Mouse (Mus musculus) neutrophil, adult 65 days (primary cell): ENCODE measurements around the gene Olfr480. TPM values are rescaled to one million over a fixed set of nuclear protein-coding genes. Genes with fewer than 3 reads are reported as not detected.

Experiments
- total RNA-seq: library from RNA; stranded (reverse); gene quantifications from 2 replicates; pipeline ENCODE4 v1.2.4, GENCODE M21; 2023

The Olfr480 gene
- not detected in 2 replicates for total RNA-seq

DNA sequence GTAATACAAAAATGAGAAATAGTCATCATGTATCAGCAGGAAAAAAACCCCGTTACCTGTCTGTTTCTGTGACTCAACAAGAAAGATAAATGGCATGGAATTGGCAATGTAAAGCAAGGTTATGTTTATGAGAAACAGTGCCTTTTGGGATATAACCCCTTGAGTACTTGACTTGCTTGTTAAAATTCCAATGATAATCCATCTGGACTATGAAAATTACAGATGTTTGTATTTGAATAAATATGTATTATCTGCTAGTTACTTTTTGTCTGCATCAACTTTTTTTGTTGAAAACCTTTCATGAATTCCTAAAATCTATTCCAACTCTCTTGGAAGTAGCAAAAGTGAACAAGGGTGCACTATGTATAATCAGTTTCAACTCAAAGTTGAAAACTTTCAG is at the start of gene Olfr480:
Olfr480 (minus strand) TSS at position 101 of the 400 bp plus-strand sequence.

DNA sequence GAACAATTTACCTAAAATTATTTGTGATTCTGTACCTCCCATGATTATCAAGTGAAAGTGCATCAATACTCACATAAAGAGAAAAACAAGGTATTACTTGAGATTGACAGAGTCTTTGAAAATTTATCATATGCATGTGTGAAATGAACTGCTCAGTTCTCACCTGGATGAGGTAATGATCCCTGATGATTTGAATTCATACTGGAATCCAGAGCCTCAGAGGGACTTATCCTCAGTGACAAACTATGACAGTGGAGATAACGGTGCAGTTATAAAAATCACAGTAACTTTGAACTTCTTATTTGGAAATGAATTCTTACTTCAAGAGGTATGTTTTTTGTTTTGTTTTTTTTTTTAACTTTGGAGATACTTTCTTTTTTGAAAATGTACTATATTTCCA is 33.4 kb upstream of the Olfr480 start, which contains the start of gene Olfr483:
Olfr483 (plus strand) TSS at position 301 of the 400 bp plus-strand sequence.

DNA sequence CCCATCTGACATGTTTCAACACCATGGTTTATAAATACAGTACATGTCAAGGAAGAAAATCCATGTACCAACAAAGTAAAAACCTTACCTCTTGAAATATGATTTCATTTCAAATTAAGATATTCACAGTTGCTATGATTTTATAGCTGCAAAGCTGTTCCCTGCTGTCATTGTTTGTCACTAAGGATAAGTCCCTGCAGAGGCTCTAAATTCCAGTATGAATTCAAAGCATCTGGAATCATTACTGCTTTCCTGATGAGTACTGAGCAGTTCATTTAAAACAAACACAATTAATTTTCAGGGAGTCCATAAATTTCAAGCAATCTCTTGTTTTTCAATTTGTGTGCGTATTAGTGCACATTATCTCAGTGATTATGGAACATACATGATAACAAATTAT is 30.3 kb upstream of the Olfr480 start, which contains the start of gene Olfr482:
Olfr482 (minus strand) TSS at position 101 of the 400 bp plus-strand sequence.

DNA sequence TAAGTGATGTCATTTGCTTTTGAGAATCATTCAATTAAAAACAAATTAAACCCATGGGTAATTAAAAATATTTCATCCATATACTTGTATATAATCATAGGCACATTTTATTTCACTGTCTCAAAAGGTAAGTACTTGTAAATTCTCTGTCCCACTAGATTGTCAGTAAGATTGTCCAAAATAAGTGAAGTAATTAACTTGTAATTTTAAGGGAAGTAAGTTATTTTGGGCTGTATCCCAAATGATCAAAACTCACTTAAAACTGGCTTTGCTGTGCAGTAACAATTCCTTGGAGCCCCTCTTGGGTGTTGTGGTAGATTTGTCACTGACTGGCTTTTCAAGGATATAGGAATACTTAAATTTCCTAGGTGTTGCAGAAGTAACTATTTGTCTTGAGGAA is 12.4 kb upstream of the Olfr480 start, which contains the start of gene Olfr481:
Olfr481 (plus strand) TSS at position 301 of the 400 bp plus-strand sequence.

DNA sequence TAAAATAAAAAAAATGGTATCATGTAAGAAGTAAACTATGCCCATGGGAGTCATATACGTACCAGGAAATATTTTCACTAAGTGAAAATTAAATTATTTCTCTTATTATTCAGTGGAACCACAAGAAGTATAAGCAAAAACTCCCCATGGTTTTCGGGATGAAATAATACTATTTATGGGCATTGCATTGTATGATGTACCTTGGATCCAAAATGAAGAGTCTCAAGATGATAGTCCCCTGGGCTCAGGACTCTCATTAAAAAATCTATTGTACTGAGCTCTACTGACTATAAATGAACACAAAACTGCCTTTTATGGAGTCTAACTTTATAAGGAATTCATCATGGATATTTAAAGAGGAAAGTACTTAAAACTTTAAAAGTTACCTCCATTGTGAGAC is 16.8 kb downstream of the Olfr480 start, which contains the start of gene Olfr479:
Olfr479 (plus strand) TSS at position 301 of the 400 bp plus-strand sequence.

DNA sequence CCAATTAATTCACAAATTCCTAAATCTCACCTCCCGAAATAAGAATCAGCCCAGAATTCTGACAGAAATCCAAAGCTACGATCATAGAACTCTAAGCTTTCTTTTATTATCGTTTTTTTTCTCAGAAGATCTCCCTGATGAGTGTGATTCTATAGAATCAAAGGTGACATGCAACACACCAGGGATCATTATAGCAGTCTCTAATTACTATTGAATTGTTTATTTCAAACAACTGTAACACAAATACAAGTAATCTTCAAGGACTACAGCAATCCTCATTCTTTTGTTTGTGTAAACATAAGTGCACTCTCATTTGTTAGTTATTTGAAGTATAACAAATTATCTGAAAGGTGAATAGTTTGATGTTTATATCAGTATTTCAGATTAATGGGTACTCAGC is 33.3 kb downstream of the Olfr480 start, which contains the start of gene Olfr478:
Olfr478 (minus strand) TSS at position 101 of the 400 bp plus-strand sequence.

Other genes starting within 250 kb of the Olfr480 start
- gene Olfr469, start 241.8 kb downstream of the Olfr480 start, total RNA-seq: not detected in 2 replicates
- not detected in 2 replicates for gene Olfr470, start 219.9 kb downstream of the Olfr480 start, total RNA-seq
- gene Olfr472, start 169.4 kb downstream of the Olfr480 start, total RNA-seq: not detected in 2 replicates
- gene Olfr473, start 136.9 kb downstream of the Olfr480 start, total RNA-seq: not detected in 2 replicates
- not detected in 2 replicates for gene Olfr474, start 112.7 kb downstream of the Olfr480 start, total RNA-seq
- gene Olfr476, start 102.5 kb downstream of the Olfr480 start, total RNA-seq: not detected in 2 replicates
- not detected in 2 replicates for gene Olfr477, start 80.7 kb downstream of the Olfr480 start, total RNA-seq
- not detected in 2 replicates for gene Olfr478, start 33.4 kb downstream of the Olfr480 start, total RNA-seq
- not detected in 2 replicates for gene Olfr479, start 16.7 kb downstream of the Olfr480 start, total RNA-seq
- gene Olfr481, start 12.5 kb upstream of the Olfr480 start, total RNA-seq: not detected in 2 replicates
- 2.1 and 2.4 TPM in 2 replicates for gene Olfr482, start 30.2 kb upstream of the Olfr480 start, total RNA-seq
- not detected in 2 replicates for gene Olfr483, start 33.5 kb upstream of the Olfr480 start, total RNA-seq
- gene Olfr484, start 60.1 kb upstream of the Olfr480 start, total RNA-seq: not detected in 2 replicates
- not detected in 2 replicates for gene Olfr485, start 92.5 kb upstream of the Olfr480 start, total RNA-seq
- not detected in 2 replicates for gene Olfr486, start 105.4 kb upstream of the Olfr480 start, total RNA-seq
- not detected in 2 replicates for gene Olfr487, start 147.3 kb upstream of the Olfr480 start, total RNA-seq
- gene Olfr488, start 191.0 kb upstream of the Olfr480 start, total RNA-seq: not detected in 2 replicates
- not detected in 2 replicates for gene Olfr490, start 221.6 kb upstream of the Olfr480 start, total RNA-seq
- gene Olfr491, start 246.1 kb upstream of the Olfr480 start, total RNA-seq: not detected in 2 replicates